Mouse (Mus musculus) C2C12 (cell line): ENCODE measurements around the gene Scg3. TPM values are rescaled to one million over a fixed set of nuclear protein-coding genes. Genes with fewer than 3 reads are reported as not detected.

Experiments
- H3K27me3 ChIP-seq: one replicate; pipeline ENCODE4 v1.6.1; 2011; ENCODE audit not compliant: control insufficient read depth, insufficient read depth, insufficient read length
- H3K36me3 ChIP-seq: one replicate; pipeline ENCODE4 v1.6.1; 2011; ENCODE audit not compliant: control insufficient read depth, insufficient read depth
- H3K4me3 ChIP-seq: one replicate; pipeline ENCODE4 v1.5.1; 2011; ENCODE audit warnings: mild to moderate bottlenecking, control low read depth; ENCODE audit not compliant: poor library complexity, insufficient read depth, severe bottlenecking
- H3K79me2 ChIP-seq: one replicate; pipeline ENCODE4 v1.6.1; 2011; ENCODE audit not compliant: control insufficient read depth, insufficient read depth
- H3K79me3 ChIP-seq: one replicate; pipeline ENCODE4 v1.6.1; 2011; ENCODE audit warnings: low read depth, control low read depth
- H3ac ChIP-seq: one replicate; pipeline ENCODE3; 2011; ENCODE audit warnings: low read depth; ENCODE audit not compliant: control insufficient read depth, insufficient read length
- CEBPB ChIP-seq: IDR thresholded peaks from one replicate; pipeline ENCODE4 v1.6.1; 2011; ENCODE audit warnings: low read depth, mild to moderate bottlenecking, control low read depth, moderate library complexity
- CTCF ChIP-seq: IDR thresholded peaks from one replicate; pipeline ENCODE4 v1.5.1; 2011; ENCODE audit not compliant: control insufficient read depth, insufficient read depth, insufficient read length
- FOSL1 ChIP-seq: IDR thresholded peaks from one replicate; pipeline ENCODE4 v1.8.0; 2011; ENCODE audit warnings: mild to moderate bottlenecking, low read length; ENCODE audit not compliant: poor library complexity, insufficient read depth, severe bottlenecking
- MAX ChIP-seq: IDR thresholded peaks from one replicate; pipeline ENCODE4 v1.6.1; 2011; ENCODE audit warnings: mild to moderate bottlenecking, control low read depth
- MYOD1 ChIP-seq: IDR thresholded peaks from one replicate; pipeline ENCODE4 v1.6.1; 2011; ENCODE audit warnings: low read depth; ENCODE audit not compliant: control insufficient read depth, insufficient read length
- MYOG ChIP-seq: IDR thresholded peaks from one replicate; pipeline ENCODE4 v1.6.1; 2011; ENCODE audit not compliant: control insufficient read depth, insufficient read length; ENCODE audit errors: extremely low read depth
- USF1 ChIP-seq: IDR thresholded peaks from one replicate; pipeline ENCODE4 v1.6.1; 2011; ENCODE audit warnings: low read depth, mild to moderate bottlenecking, control low read depth, moderate library complexity
- long read RNA-seq, 2 experiments: library from polyadenylated mRNA; unstranded; transcript quantifications; one replicate each; pipeline ENCODE4 v2.0.0; 2019 to 2020
- polyA plus RNA-seq: library from polyadenylated mRNA; unstranded; fragments of >200 nt; fragmentation: generic; extraction: Trizol; gene quantifications from one replicate; pipeline ENCODE4 v1.2.1, GENCODE M21; 2012; ENCODE audit warnings: missing spikeins

Gene Scg3
- polyA plus RNA-seq, result not detected
- long read RNA-seq, experiment 1, result 0 reads
- long read RNA-seq, experiment 2, result 0 reads

DNA sequence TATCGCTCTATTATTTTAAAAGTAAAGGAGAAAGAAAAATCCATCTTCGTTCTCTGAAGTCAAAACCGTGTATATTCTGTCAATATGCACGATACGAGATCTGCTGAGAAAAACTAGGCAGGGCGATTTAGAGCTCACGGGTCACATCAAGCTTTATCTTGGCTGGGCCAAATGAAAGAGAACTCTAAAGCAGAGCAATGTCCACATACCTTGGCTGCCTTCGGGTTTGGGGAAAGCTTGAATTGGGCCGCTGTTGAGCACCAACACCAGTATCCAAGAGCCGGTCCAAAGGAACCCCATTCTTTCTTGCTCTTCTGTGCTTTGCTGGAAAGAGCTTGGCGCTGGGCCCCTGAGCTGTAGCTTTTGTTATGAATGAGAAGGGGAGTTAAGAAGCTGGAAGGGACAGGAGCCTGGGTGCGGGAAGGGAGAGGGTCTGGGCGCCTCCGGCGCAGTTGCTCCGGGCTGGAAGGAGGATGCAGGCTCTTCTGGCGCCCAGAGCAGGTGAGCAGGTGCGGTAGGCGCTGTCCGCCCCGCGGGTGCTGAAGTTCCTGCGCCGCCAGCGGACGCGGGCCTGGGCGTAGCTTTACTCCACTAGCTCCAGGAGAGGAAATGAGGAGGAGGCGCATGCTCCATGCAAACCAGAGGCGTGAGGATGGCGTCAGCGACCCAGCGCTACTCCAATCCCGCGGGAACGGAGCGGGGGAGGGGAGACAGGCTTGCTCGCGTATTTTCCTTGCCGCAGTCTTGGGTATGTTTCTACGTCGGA, at the start of gene Scg3:
Gene Scg3 (minus strand): TSS at position 631 of the 766 bp plus-strand sequence.
- peaks cover 6% of the 10 kb centered on the region for H3K27me3 ChIP-seq
- H3K36me3 ChIP-seq, result no peaks in the 10 kb centered on the region
- no peak within 1 kb of the TSS for H3ac ChIP-seq
- no peak within 1 kb of the TSS for H3K4me3 ChIP-seq
- H3K79me2 ChIP-seq, result no peaks in the 10 kb centered on the region
- no peaks in the 10 kb centered on the region for H3K79me3 ChIP-seq
- no peak for TF ChIP-seq MAX
- no peak for TF ChIP-seq CTCF

DNA sequence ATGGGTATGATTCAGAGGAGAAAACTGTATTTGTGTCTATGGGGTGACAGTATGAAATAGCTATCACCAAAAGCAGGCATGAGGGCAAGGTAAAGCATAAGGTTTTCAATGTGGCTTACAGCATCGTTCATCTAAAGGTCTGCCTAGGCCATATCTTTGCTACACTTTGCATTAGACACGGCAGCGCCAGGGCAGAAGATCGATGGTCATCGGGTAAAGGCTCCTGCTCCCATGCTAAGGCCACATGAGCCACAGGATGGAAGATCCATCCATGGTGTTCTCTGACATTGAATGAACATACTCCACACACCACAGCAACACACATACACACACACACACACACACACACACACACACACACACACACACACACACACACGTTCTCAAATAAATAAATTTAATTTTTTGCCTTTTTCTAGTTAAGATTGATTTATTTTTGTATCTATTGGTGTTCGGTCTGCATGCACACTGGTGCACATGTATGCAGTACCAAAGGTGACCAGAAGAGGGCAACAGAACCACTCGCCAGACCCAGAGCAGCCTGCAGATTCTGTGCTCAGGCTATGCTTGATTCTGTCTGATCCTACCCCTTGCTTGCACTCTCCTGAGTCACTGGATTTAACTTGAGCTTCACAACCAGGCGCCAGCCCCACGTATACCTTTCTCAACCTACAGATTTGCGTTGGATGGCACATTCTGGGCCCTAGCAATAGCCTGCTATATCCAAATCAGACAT, 36.3 kb upstream of the Scg3 start:
- H3K79me3 ChIP-seq, result no peaks in the 10 kb centered on the region
- TF ChIP-seq FOSL1, result no peak
- no peak for TF ChIP-seq USF1
- TF ChIP-seq MYOD1, result no peak
- peak; percentile 52 for TF ChIP-seq CTCF
- no peak overlapping the region for H3ac ChIP-seq
- H3K36me3 ChIP-seq, result no peaks in the 10 kb centered on the region
- H3K4me3 ChIP-seq, result no peak overlapping the region
- no peaks in the 10 kb centered on the region for H3K27me3 ChIP-seq
- no peaks in the 10 kb centered on the region for H3K79me2 ChIP-seq

DNA sequence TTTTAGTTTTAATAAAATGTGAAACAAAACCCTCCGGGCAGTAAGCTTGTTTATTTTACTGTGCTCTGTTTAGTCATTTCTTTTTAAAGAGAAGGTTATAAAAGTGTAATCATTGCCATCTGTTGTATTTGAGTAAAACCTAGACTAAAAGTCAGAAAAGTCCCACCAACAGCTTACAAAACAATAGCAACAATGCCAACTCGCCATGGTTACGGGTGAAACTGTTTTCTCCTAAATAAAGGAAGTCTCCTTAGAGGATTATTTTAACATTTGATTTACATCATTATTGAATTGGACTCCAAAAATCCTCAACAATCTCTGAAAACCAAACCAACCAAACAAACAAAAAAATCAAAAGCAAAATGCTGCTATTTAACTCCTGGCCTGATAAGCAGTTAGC, 35.6 kb upstream of the Scg3 start:
- Histone ChIP-seq H3K27me3 (no peaks in the 10 kb centered on the region), H3K4me3 (no peak overlapping the region), H3ac (no peak overlapping the region), H3K36me3 (no peaks in the 10 kb centered on the region), H3K79me3 (no peaks in the 10 kb centered on the region), H3K79me2 (no peaks in the 10 kb centered on the region)
- TF ChIP-seq FOSL1, result no peak
- TF ChIP-seq MYOG, result no peak
- TF ChIP-seq CTCF, result no peak
- TF ChIP-seq USF1, result no peak
- TF ChIP-seq MAX, result no peak
- no peak for TF ChIP-seq CEBPB
- TF ChIP-seq MYOD1, result no peak

DNA sequence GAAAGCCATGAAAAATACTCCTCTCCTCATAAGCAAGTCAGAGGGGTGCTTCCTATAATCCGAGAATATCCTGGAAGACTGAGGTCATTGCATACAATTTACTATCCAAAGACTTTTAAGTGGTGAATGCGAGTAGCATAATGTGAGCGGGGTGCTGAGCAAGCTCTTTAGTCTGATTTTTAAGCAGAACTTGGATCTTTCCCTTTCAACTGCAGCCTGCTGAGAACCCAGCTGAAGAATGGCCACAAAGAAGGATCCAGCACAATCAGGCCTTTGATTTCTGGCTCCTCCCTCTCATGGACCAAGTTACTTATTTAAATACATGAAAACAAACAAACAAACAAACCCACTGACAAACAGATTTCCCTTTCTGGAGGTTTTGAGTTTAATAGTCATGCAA, 916 bp upstream of the Scg3 start:
- Histone ChIP-seq H3ac (no peak overlapping the region), H3K27me3 (peaks cover 6% of the 10 kb centered on the region)

DNA sequence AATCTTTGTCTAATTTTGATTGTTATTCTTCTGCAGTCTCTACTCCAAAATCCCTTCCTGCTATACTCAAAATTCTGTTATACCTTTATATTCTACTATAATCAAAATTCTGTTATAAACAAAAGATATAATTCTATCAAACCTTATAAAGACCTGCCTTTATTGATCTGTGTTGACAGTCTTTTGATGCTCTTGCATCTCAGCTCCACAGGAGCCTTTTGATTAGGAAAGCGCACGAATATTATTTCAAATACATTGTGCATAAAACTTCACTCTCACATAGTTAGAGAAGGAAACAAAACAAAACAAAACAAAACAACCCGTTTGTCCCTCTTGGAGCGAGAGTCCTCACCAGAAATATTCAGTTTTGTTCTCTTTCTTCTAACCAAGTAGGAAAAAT, 436 bp upstream of the Scg3 start:
- no peak for TF ChIP-seq FOSL1
- no peaks in the 10 kb centered on the region for H3K79me2 ChIP-seq
- H3K36me3 ChIP-seq, result no peaks in the 10 kb centered on the region
- no peak overlapping the region for H3K4me3 ChIP-seq
- H3ac ChIP-seq, result no peak overlapping the region
- H3K27me3 ChIP-seq, result peaks cover 6% of the 10 kb centered on the region
- H3K79me3 ChIP-seq, result no peaks in the 10 kb centered on the region

More for the DNA sequence above, 916 bp upstream of the Scg3 start:
- H3K4me3 ChIP-seq, result no peak overlapping the region
- no peak for TF ChIP-seq MYOG
- TF ChIP-seq USF1, result no peak
- TF ChIP-seq FOSL1, result no peak
- TF ChIP-seq CEBPB, result no peak
- TF ChIP-seq MYOD1, result no peak
- TF ChIP-seq CTCF, result no peak
- no peaks in the 10 kb centered on the region for H3K79me2 ChIP-seq
- no peaks in the 10 kb centered on the region for H3K79me3 ChIP-seq
- H3K36me3 ChIP-seq, result no peaks in the 10 kb centered on the region

DNA sequence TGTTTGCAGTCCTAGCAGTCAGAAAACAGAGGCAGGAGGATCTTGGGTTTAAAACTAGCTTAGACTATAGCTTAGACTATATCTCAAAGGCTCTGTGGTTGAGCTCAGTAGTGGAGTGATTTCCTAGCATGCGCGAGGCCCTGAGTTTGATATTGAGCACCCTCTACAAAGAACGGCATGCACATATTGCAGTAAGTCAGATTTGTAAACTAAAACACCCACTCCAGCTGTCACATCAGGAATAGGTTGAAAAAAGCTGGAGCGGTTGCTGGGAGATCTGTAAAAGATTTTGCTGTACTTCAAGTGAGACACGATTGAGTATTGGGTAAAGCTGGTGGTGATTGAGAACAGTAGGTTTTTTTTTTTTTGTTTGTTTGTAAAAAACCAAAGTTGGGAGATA, 3.2 kb downstream of the Scg3 start:
- no peaks in the 10 kb centered on the region for H3K79me2 ChIP-seq
- no peaks in the 10 kb centered on the region for H3K36me3 ChIP-seq
- no peaks in the 10 kb centered on the region for H3K79me3 ChIP-seq
- TF ChIP-seq CEBPB (no peak), FOSL1 (no peak), CTCF (no peak), USF1 (no peak), MAX (no peak), MYOG (no peak), MYOD1 (no peak)
- H3ac ChIP-seq, result no peak overlapping the region
- H3K27me3 ChIP-seq, result peaks cover 6% of the 10 kb centered on the region
- no peak overlapping the region for H3K4me3 ChIP-seq
